Mouse (Mus musculus) CH12.LX (cell line): ENCODE measurements around the gene Zfp11. TPM values are rescaled to one million over a fixed set of nuclear protein-coding genes. Genes with fewer than 3 reads are reported as not detected.
"Not testable (repeated sequence)": the region's sequence is repeated elsewhere in the genome, so short reads cannot be mapped to it uniquely, and the experiment has no call there.

Experiments used
- DNase-seq: peaks from one replicate; pipeline ENCODE4 v3.0.0-alpha.2; 2013; ENCODE audit errors: extremely low read depth
- H3K27ac ChIP-seq: 2 replicates; pipeline ENCODE4 v1.5.1; 2012; ENCODE audit warnings: low read depth, mild to moderate bottlenecking, control low read depth, moderate library complexity; ENCODE audit not compliant: insufficient read depth
- H3K27me3 ChIP-seq: replicated peaks from 2 replicates; pipeline ENCODE3; 2012; ENCODE audit warnings: inconsistent platforms
- H3K36me3 ChIP-seq, 2 experiments: replicated peaks in 1 of 2; 2 replicates each; pipeline versions ENCODE3 to v1.6.1; 2012; ENCODE audit warnings: inconsistent platforms in 1 of 2, low read length in 1 of 2, mild to moderate bottlenecking in 1 of 2, mixed read lengths in 1 of 2, moderate library complexity in 1 of 2; ENCODE audit not compliant: control insufficient read depth in 1 of 2, insufficient read depth in 1 of 2
- H3K4me1 ChIP-seq, 2 experiments: 2 replicates each; pipeline ENCODE4 v1.6.1; 2012; ENCODE audit warnings: inconsistent platforms in 1 of 2, moderate library complexity in 1 of 2; ENCODE audit not compliant: insufficient read depth in 2 of 2, control insufficient read depth in 1 of 2
- H3K4me2 ChIP-seq: 2 replicates; pipeline ENCODE4 v1.6.1; 2012; ENCODE audit warnings: low read depth, mild to moderate bottlenecking, control low read depth; ENCODE audit not compliant: poor library complexity, insufficient read depth, severe bottlenecking
- H3K4me3 ChIP-seq, 3 experiments: fragments of 150-350 bp in 1 of 3; sonication (generic) in 1 of 3; replicated peaks in 1 of 3; 2 replicates each; pipeline versions ENCODE3 to v1.5.1; 2011 to 2012; ENCODE audit warnings: low read depth in 2 of 3, low read length in 2 of 3, mild to moderate bottlenecking in 2 of 3, moderate library complexity in 2 of 3, control low read depth in 1 of 3, improper control_type of control experiment in 1 of 3, inconsistent platforms in 1 of 3, mixed read lengths in 1 of 3; ENCODE audit not compliant: poor library complexity in 1 of 3
- H3K79me2 ChIP-seq: replicated peaks from 2 replicates; pipeline ENCODE4 v1.6.1; 2012; ENCODE audit warnings: mild to moderate bottlenecking, moderate library complexity; ENCODE audit not compliant: control insufficient read depth, poor library complexity, insufficient read depth, severe bottlenecking; ENCODE audit errors: extremely low read depth
- H3K9ac ChIP-seq: 2 replicates; pipeline ENCODE4 v1.6.1; 2012; ENCODE audit warnings: low read depth, mild to moderate bottlenecking, control low read depth, moderate library complexity; ENCODE audit not compliant: insufficient read depth
- H3K9me3 ChIP-seq: replicated peaks from 2 replicates; pipeline ENCODE3; 2012; ENCODE audit warnings: low read length, inconsistent platforms, mixed read lengths
- BHLHE40 ChIP-seq: IDR thresholded peaks from 2 replicates; pipeline ENCODE4 v1.6.1; 2011; ENCODE audit warnings: mild to moderate bottlenecking, low read depth, low read length, improper control_type of control experiment
- CHD1 ChIP-seq: IDR thresholded peaks from 2 replicates; pipeline ENCODE4 v1.6.1; 2012; ENCODE audit warnings: low read depth, low read length, improper control_type of control experiment, inconsistent platforms
- CTCF ChIP-seq, 2 experiments: IDR thresholded peaks in 1 of 2; conservative IDR thresholded peaks in 1 of 2; 2 replicates each; pipeline ENCODE4 v1.5.1; 2011 to 2012; ENCODE audit warnings: low read depth in 2 of 2, low read length in 2 of 2, improper control_type of control experiment in 1 of 2, inconsistent platforms in 1 of 2, mild to moderate bottlenecking in 1 of 2, moderate library complexity in 1 of 2
- E2F4 ChIP-seq: IDR thresholded peaks from 2 replicates; pipeline ENCODE4 v1.6.1; 2011; ENCODE audit warnings: low read depth, low read length, improper control_type of control experiment; ENCODE audit not compliant: insufficient replicate concordance
- ELF1 ChIP-seq: IDR thresholded peaks from 2 replicates; pipeline ENCODE4 v1.6.1; 2014; ENCODE audit warnings: low read depth, mild to moderate bottlenecking, inconsistent platforms, low read length, improper control_type of control experiment
- ETS1 ChIP-seq: conservative IDR thresholded peaks from 2 replicates; pipeline ENCODE4 v1.6.1; 2012; ENCODE audit warnings: low read depth, mild to moderate bottlenecking, inconsistent platforms, low read length, improper control_type of control experiment, moderate library complexity
- HCFC1 ChIP-seq: IDR thresholded peaks from 2 replicates; pipeline ENCODE4 v1.6.1; 2012; ENCODE audit warnings: low read depth, mild to moderate bottlenecking, inconsistent platforms, low read length, improper control_type of control experiment
- JUN ChIP-seq: IDR thresholded peaks from 2 replicates; pipeline ENCODE4 v1.6.1; 2011; ENCODE audit warnings: low read depth, mild to moderate bottlenecking, low read length, improper control_type of control experiment, moderate library complexity; ENCODE audit not compliant: insufficient read depth
- JUND ChIP-seq: conservative IDR thresholded peaks from 2 replicates; pipeline ENCODE4 v1.6.1; 2011; ENCODE audit warnings: low read depth, low read length, improper control_type of control experiment
- MAFK ChIP-seq: IDR thresholded peaks from 2 replicates; pipeline ENCODE4 v1.6.1; 2011; ENCODE audit warnings: low read length, improper control_type of control experiment; ENCODE audit not compliant: insufficient replicate concordance
- MAX ChIP-seq: IDR thresholded peaks from 2 replicates; pipeline ENCODE4 v1.6.1; 2011; ENCODE audit warnings: low read length, improper control_type of control experiment
- MAZ ChIP-seq: IDR thresholded peaks from 2 replicates; pipeline ENCODE4 v1.6.1; 2012; ENCODE audit warnings: low read depth, mild to moderate bottlenecking, inconsistent platforms, low read length, improper control_type of control experiment, moderate library complexity
- MXI1 ChIP-seq: IDR thresholded peaks from 2 replicates; pipeline ENCODE4 v1.6.1; 2011; ENCODE audit warnings: mild to moderate bottlenecking, low read depth, low read length, improper control_type of control experiment
- NRF1 ChIP-seq: IDR thresholded peaks from 2 replicates; pipeline ENCODE4 v1.6.1; 2014; ENCODE audit warnings: low read depth, mild to moderate bottlenecking, inconsistent platforms, low read length, improper control_type of control experiment, moderate library complexity
- POLR2A ChIP-seq: IDR thresholded peaks from 2 replicates; pipeline ENCODE4 v1.6.1; 2011; ENCODE audit warnings: low read depth, mild to moderate bottlenecking, improper control_type of control experiment, low read length
- POLR2AphosphoS2 ChIP-seq: IDR thresholded peaks from 2 replicates; pipeline ENCODE4 v1.6.1; 2011; ENCODE audit warnings: low read depth, low read length, improper control_type of control experiment
- RAD21 ChIP-seq: IDR thresholded peaks from 2 replicates; pipeline ENCODE4 v1.6.1; 2011; ENCODE audit warnings: low read depth, mild to moderate bottlenecking, low read length, improper control_type of control experiment, moderate library complexity
- SIN3A ChIP-seq: IDR thresholded peaks from 2 replicates; pipeline ENCODE4 v1.6.1; 2012; ENCODE audit warnings: low read length, improper control_type of control experiment, inconsistent platforms
- SMC3 ChIP-seq: IDR thresholded peaks from 2 replicates; pipeline ENCODE4 v1.6.1; 2011; ENCODE audit warnings: low read depth, low read length, improper control_type of control experiment
- TBP ChIP-seq: conservative IDR thresholded peaks from 2 replicates; pipeline ENCODE4 v1.6.1; 2011; ENCODE audit warnings: low read depth, low read length, improper control_type of control experiment
- TCF12 ChIP-seq: IDR thresholded peaks from 2 replicates; pipeline ENCODE4 v1.6.1; 2014; ENCODE audit warnings: low read depth, mild to moderate bottlenecking, inconsistent platforms, low read length, improper control_type of control experiment
- USF1 ChIP-seq: IDR thresholded peaks from 2 replicates; pipeline ENCODE4 v1.6.1; 2014; ENCODE audit warnings: low read depth, mild to moderate bottlenecking, inconsistent platforms, low read length, improper control_type of control experiment
- ZC3H11A ChIP-seq: IDR thresholded peaks from 2 replicates; pipeline ENCODE4 v1.6.1; 2012; ENCODE audit warnings: low read depth, mild to moderate bottlenecking, inconsistent platforms, low read length, improper control_type of control experiment
- ZKSCAN1 ChIP-seq: IDR thresholded peaks from 2 replicates; pipeline ENCODE4 v1.6.1; 2012; ENCODE audit warnings: low read depth, inconsistent platforms, low read length, improper control_type of control experiment, borderline replicate concordance
- ZMIZ1 ChIP-seq: IDR thresholded peaks from 2 replicates; pipeline ENCODE4 v1.6.1; 2012; ENCODE audit warnings: low read depth, mild to moderate bottlenecking, inconsistent platforms, low read length, improper control_type of control experiment
- dilution Hi-C: fragments of 300-500 bp; cut with MboI; formaldehyde crosslinking; loops from 2 replicates; pipeline ENCODE4 v1.14.3; 2020; ENCODE audit warnings: low sequenced_read_pairs; ENCODE audit not compliant: extremely low pct_unique_long_range_greater_than_20kb, extremely low pct_ligation_motif_present
- in situ Hi-C: fragments of 300-500 bp; cut with MboI; formaldehyde crosslinking; loops from 3 replicates; pipeline ENCODE4 v1.14.3; 2019; ENCODE audit warnings: low sequenced_read_pairs, low pct_ligation_motif_present, low pct_unique_long_range_greater_than_20kb, mixed read lengths
- polyA plus RNA-seq: library from polyadenylated mRNA; unstranded; fragments of >175 nt; gene quantifications from 2 replicates; pipeline ENCODE4 v1.2.1, GENCODE M21; 2012; ENCODE audit warnings: low read depth; ENCODE audit not compliant: insufficient read length
- total RNA-seq, 2 experiments: library from RNA; depleted of rRNA; stranded (reverse); fragments of 300-350 nt in 1 of 2; fragments of >200 nt in 1 of 2; gene quantifications; 2 replicates each; pipeline ENCODE4 v1.2.3; 2012 to 2014

Zfp11 gene
- total and polyA plus RNA-seq, 3 experiments = not detected

- Histone ChIP-seq H3K4me2 (no peak overlapping the region), H3K27me3 (peaks cover 69% of the 10 kb centered on the region), H3K79me2 (no peaks in the 10 kb centered on the region), H3K36me3 (no peaks in the 10 kb centered on the region), H3K4me1 (no peaks in the 10 kb centered on the region), H3K27ac (no peak overlapping the region), H3K9me3 (no peaks in the 10 kb centered on the region), H3K9ac (no peak overlapping the region), H3K4me3 (no peak overlapping the region)
- dilution Hi-C loops (no loop called here), in situ Hi-C loops (no loop called here)
- TF ChIP-seq TCF12 = no peak
- TF ChIP-seq BHLHE40 = no peak
- TF ChIP-seq SIN3A = no peak
- no peak for TF ChIP-seq TBP
- no peak for TF ChIP-seq ZC3H11A
- TF ChIP-seq ZMIZ1 = no peak
- TF ChIP-seq ELF1 = no peak
- no peak for TF ChIP-seq HCFC1
- no peak for TF ChIP-seq JUN
- no peak for TF ChIP-seq POLR2A
- TF ChIP-seq MXI1 = no peak
- no peak for TF ChIP-seq ETS1
- no peak for DNase-seq
Measured at GRCm38 (mm10) chr5:129621361-129621760, 48.5 kb downstream of the Zfp11 start.

GRCm38 (mm10) chr5:129620600-129620999 is 49.3 kb downstream of the Zfp11 start:
- peaks cover 67% of the 10 kb centered on the region for H3K27me3 ChIP-seq
- H3K36me3 ChIP-seq, in situ Hi-C loops, H3K4me1 ChIP-seq, H3K79me2 ChIP-seq, H3K9ac ChIP-seq, H3K9me3 ChIP-seq, dilution Hi-C loops, H3K4me2 ChIP-seq, DNase-seq, H3K27ac ChIP-seq, H3K4me3 ChIP-seq: not testable (repeated sequence)
- peak; percentile 6 for TF ChIP-seq RAD21
- TF ChIP-seq CTCF (conservative IDR thresholded peaks at IDR 0.05 in 1 of 2, IDR thresholded peaks at IDR 0.05 in 1 of 2; ENCODE audit: low read depth in 2 of 2, low read length in 2 of 2) = peak in 1 of 2 experiments; percentile 42; a peak in 2 of 4 replicates
- TF ChIP-seq NRF1 = peak; percentile 54; the same call in 1 of the 2 replicates

- Histone ChIP-seq H3K27me3 (peaks cover 85% of the 10 kb centered on the region), H3K36me3 (no peaks in the 10 kb centered on the region)
- dilution Hi-C loops = no loop called here
- TF ChIP-seq ZKSCAN1 (peak; percentile 59; the same call in 1 of the 2 replicates), RAD21 (peak; percentile 76), MAX (no peak), JUND (no peak), CTCF (conservative IDR thresholded peaks at IDR 0.05 in 1 of 2, IDR thresholded peaks at IDR 0.05 in 1 of 2; ENCODE audit: low read depth in 2 of 2, low read length in 2 of 2) (peak; percentile 43 to 87; a peak in 3 of 4 replicates), HCFC1 (no peak), ELF1 (no peak), USF1 (no peak), BHLHE40 (0 out of 2 replicates have a peak, but pooled peaks have one; percentile 19), ZC3H11A (no peak), MXI1 (no peak), ZMIZ1 (no peak), POLR2A (no peak), MAZ (no peak), POLR2AphosphoS2 (no peak), CHD1 (no peak), E2F4 (no peak), SMC3 (peak; percentile 75), MAFK (no peak)
Measured at GRCm38 (mm10) chr5:129611060-129611459, 58.8 kb downstream of the Zfp11 start.

More at GRCm38 (mm10) chr5:129611060-129611459, 58.8 kb downstream of the Zfp11 start:
- in situ Hi-C loops = no loop called here
- Histone ChIP-seq H3K4me1 (no peaks in the 10 kb centered on the region), H3K4me3 (no peak overlapping the region), H3K79me2 (no peaks in the 10 kb centered on the region), H3K4me2 (no peak overlapping the region), H3K9me3 (no peaks in the 10 kb centered on the region), H3K27ac (no peak overlapping the region), H3K9ac (no peak overlapping the region)
- DNase-seq = peak; percentile 62
